In genomic region chr3:65929304-65929783, GRCm38 (mm10) we compare ENCODE assay signal across 8 mouse cellular contexts. TPM values are rescaled to one million over a fixed set of nuclear protein-coding genes. Genes with fewer than 3 reads are reported as not detected.
A peak's percentile ranks its signal among the peaks of the same experiment; 100 is the strongest.
DNase-seq lines count a peak whose midpoint lies in the region; ATAC-seq and TF ChIP-seq lines count a peak whose summit lies in the region.

No protein-coding gene starts in this region.

- H3K9me3 ChIP-seq in heart, embryonic 13.5 days: no peaks in the 10 kb centered on the region
- no peaks in the 10 kb centered on the region for H3K9me3 ChIP-seq in kidney, postnatal 0 days (replicated peaks; ENCODE audit: low read length)
- no peaks in the 10 kb centered on the region for H3K9me3 ChIP-seq in liver, embryonic 12.5 days (replicated peaks)
- H3K9me3 ChIP-seq in stomach, embryonic 16.5 days (replicated peaks; ENCODE audit: control insufficient read depth, low read length): no peaks in the 10 kb centered on the region

- ATAC-seq in heart, embryonic 13.5 days (ENCODE audit: extremely low read depth, insufficient number of reproducible peaks, low FRiP score, low TSS enrichment): peak; percentile 39; the same call in 1 of the 2 replicates
- ATAC-seq in kidney, postnatal 0 days (replicated peaks; ENCODE audit: low FRiP score, low read depth): peak; percentile 85
- peak; percentile 76 for ATAC-seq in liver, embryonic 12.5 days
- ATAC-seq in stomach, embryonic 16.5 days (ENCODE audit: insufficient read depth, low FRiP score): peak; percentile 88

- peak overlapping the region; percentile 77 for H3K9ac ChIP-seq in heart, embryonic 13.5 days
- no peak overlapping the region for H3K9ac ChIP-seq in kidney, postnatal 0 days (ENCODE audit: low read depth, low read length)
- H3K9ac ChIP-seq in liver, embryonic 12.5 days: peak overlapping the region; percentile 22; the same call in 1 of the 2 replicates
- H3K9ac ChIP-seq in stomach, embryonic 16.5 days (ENCODE audit: low read length): peak overlapping the region; percentile 56; the same call in 1 of the 2 replicates

- DNase-seq in 416B (ENCODE audit: low read depth): peak; percentile 95
- DNase-seq in adrenal gland, postnatal 25 days: peak; percentile 77
- DNase-seq in fibroblast of lung, adult 2 months (ENCODE audit: low read depth): peak; percentile 94
- peak; percentile 94 for DNase-seq in kidney, postnatal 0 days (ENCODE audit: low spot score)
- DNase-seq in naive thymus-derived CD4-positive, alpha-beta T cell, adult 2 months (ENCODE audit: low read depth): peak; percentile 71

- no peaks in the 10 kb centered on the region for H3K27me3 ChIP-seq in heart, embryonic 13.5 days (replicated peaks)
- no peaks in the 10 kb centered on the region for H3K27me3 ChIP-seq in kidney, postnatal 0 days (ENCODE audit: insufficient read depth, low read length)
- no peaks in the 10 kb centered on the region for H3K27me3 ChIP-seq in liver, embryonic 12.5 days (replicated peaks)
- no peaks in the 10 kb centered on the region for H3K27me3 ChIP-seq in stomach, embryonic 16.5 days (ENCODE audit: control insufficient read depth, insufficient read depth, low read length)

- no peaks in the 10 kb centered on the region for H3K36me3 ChIP-seq in heart, embryonic 13.5 days
- H3K36me3 ChIP-seq in kidney, postnatal 0 days (ENCODE audit: insufficient read depth, low read length): no peaks in the 10 kb centered on the region
- no peaks in the 10 kb centered on the region for H3K36me3 ChIP-seq in liver, embryonic 12.5 days
- no peaks in the 10 kb centered on the region for H3K36me3 ChIP-seq in stomach, embryonic 16.5 days (ENCODE audit: control insufficient read depth, insufficient read depth, low read length)

- peak overlapping the region; percentile 68 for H3K4me2 ChIP-seq in heart, embryonic 13.5 days
- peak overlapping the region; percentile 48 for H3K4me2 ChIP-seq in kidney, postnatal 0 days (ENCODE audit: low read length)
- peak overlapping the region; percentile 53 for H3K4me2 ChIP-seq in liver, embryonic 12.5 days
- H3K4me2 ChIP-seq in stomach, embryonic 16.5 days (ENCODE audit: low read depth, low read length): peak overlapping the region; percentile 49

- H3K4me1 ChIP-seq in heart, embryonic 13.5 days: peaks cover 33% of the 10 kb centered on the region
- peaks cover 7% of the 10 kb centered on the region; the same call in 1 of the 2 replicates for H3K4me1 ChIP-seq in kidney, postnatal 0 days (replicated peaks; ENCODE audit: insufficient read depth, low read length)
- H3K4me1 ChIP-seq in liver, embryonic 12.5 days: peaks cover 24% of the 10 kb centered on the region
- H3K4me1 ChIP-seq in stomach, embryonic 16.5 days (ENCODE audit: control insufficient read depth, insufficient read depth, low read length): peaks cover 6% of the 10 kb centered on the region; the same call in 1 of the 2 replicates

- peak overlapping the region; percentile 42 for H3K4me3 ChIP-seq in heart, embryonic 13.5 days
- peak overlapping the region; percentile 1; the same call in 1 of the 2 replicates for H3K4me3 ChIP-seq in kidney, postnatal 0 days (replicated peaks; ENCODE audit: low read depth, low read length)
- H3K4me3 ChIP-seq in liver, embryonic 12.5 days: no peak overlapping the region
- H3K4me3 ChIP-seq in stomach, embryonic 16.5 days (replicated peaks; ENCODE audit: low read length): peak overlapping the region; percentile 20; the same call in 1 of the 2 replicates

- peak overlapping the region; percentile 69 for H3K27ac ChIP-seq in heart, embryonic 13.5 days (replicated peaks)
- H3K27ac ChIP-seq in kidney, postnatal 0 days: peak overlapping the region; percentile 26
- no peak overlapping the region for H3K27ac ChIP-seq in liver, embryonic 12.5 days
- no peak overlapping the region for H3K27ac ChIP-seq in stomach, embryonic 16.5 days (ENCODE audit: low read length)

- peak; percentile 93 for TF ChIP-seq CTCF in kidney, postnatal 0 days (IDR thresholded peaks at IDR 0.05; ENCODE audit: low read depth)

- under 1% methylated on average over 10 of the region's 10 CpGs for WGBS in heart, embryonic 13.5 days
- under 1% methylated on average over 10 of the region's 10 CpGs for WGBS in kidney, postnatal 0 days
- 6% methylated on average over 10 of the region's 10 CpGs for WGBS in liver, embryonic 12.5 days (ENCODE audit: insufficient replicate concordance)
- 3% methylated on average over 10 of the region's 10 CpGs for WGBS in stomach, embryonic 16.5 days

RNA-seq across cellular contexts. Expression of gene Ccnl1, which starts 28.7 kb away (rescaled TPM):
- 97.6 and 105 TPM in 2 replicates for total RNA-seq in adrenal gland, postnatal 25 days (2021)
- polyA plus RNA-seq in heart, embryonic 13.5 days (2015; fragmentation: Nextera tagmentation; extraction: Ambion mirVana): 61.2 and 67.7 TPM in 2 replicates
- polyA plus RNA-seq in kidney, postnatal 0 days (2015; fragmentation: Nextera tagmentation; extraction: Ambion mirVana): 82.6 and 88.2 TPM in 2 replicates
- polyA plus RNA-seq in liver, embryonic 12.5 days (2016; fragmentation: Nextera tagmentation; extraction: Ambion mirVana): 74.5 and 74.8 TPM in 2 replicates
- 97.3 and 100 TPM in 2 replicates for polyA plus RNA-seq in stomach, embryonic 16.5 days (2015; fragmentation: Nextera tagmentation; extraction: Ambion mirVana)

Comparison
In these comparisons a context has a peak if more than half of its experiments do, and no peak if none do; other contexts are left out.
1. H3K27ac ChIP-seq: peak in heart, embryonic 13.5 days (single experiment) and kidney, postnatal 0 days (single experiment); none in liver, embryonic 12.5 days (single experiment) and stomach, embryonic 16.5 days (single experiment).
2. Peak in every context shown above with its lines, with median percentiles within 50 percentile points of each other: DNase-seq, ATAC-seq and H3K4me2 ChIP-seq.